Mouse (Mus musculus): ENCODE data around the gene Gpr152. TPM values are rescaled to one million over a fixed set of nuclear protein-coding genes. Genes with fewer than 3 reads are reported as not detected.

Gpr152 gene
- total RNA-seq, 4 experiments from 2014 or later: not detected

DNA sequence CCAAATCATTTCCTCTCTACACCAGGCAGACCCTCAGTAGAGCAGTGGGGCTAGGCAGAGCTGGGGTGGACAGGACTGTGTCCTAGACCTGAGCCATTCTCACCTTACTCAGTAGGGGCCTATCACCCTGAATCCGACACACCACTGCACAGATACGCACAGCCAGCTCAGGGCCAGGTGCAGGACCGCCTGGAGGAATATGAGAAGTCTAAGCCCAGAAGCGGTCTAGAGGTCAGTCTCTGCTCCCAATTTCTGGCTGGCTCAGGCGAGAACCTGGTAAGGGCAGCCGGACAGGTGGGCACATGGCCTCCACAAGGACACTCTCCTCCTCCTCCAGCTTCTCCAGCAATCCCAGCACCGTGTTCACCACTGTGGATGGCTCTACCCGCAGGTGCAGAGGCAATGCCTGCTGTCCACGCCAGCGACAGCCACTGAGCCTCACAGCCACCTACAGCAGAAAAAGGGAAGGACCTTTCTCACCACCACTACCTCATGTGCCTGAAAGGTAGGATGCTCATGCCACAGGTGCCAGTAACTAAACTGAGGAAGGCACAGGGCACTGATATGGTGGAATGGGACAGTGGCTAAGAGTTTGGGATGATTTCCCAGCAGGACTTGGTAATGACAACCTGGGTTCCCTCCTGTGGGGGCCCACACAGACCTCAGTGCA is 31.3 kb downstream of the Gpr152 start:
- DNase-seq (ENCODE audit: low spot score in 2 of 2): peak in 1 of 2 experiments; percentile 46

- peak; percentile 48 to 67 for DNase-seq (ENCODE audit: low spot score in 2 of 2)
Measured at GRCm38 (mm10) chr19:4171393-4172290, 32.1 kb downstream of the Gpr152 start.

- no peak for DNase-seq (ENCODE audit: low spot score in 2 of 2)
Measured at GRCm38 (mm10) chr19:4172925-4173324, 33.3 kb downstream of the Gpr152 start.

DNA sequence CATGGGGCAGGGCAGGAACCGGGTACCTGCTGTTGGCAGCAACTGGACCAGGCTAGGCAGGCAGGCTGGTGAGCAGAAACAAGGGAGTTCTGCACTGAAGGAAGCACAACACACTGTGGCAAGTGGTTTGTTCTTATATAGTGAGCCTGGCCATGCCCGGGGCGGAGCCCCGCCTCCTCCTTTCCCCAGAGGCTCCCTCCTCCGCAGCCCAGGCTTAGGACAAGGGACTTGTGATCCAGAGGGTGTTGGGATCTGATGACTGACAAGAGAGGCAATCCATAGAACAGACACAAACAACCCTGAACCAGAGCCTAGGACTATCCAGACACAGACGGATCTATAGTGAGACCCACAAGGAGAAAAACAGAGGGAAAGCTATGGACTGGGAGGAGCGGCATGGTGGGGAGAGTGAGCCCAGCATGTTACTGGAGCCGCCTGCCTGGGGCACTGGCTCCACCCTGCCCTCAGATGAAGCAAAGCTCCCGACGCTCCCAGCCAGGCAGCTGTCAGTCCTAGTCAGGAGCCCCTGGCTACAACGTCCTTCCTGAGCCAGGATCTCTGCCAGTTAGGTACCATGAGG is 35.9 kb downstream of the Gpr152 start, which contains the start of gene Carns1:
Carns1 (minus strand) TSS at position 112 of the 580 bp plus-strand sequence.
- peak; percentile 53 to 65 for DNase-seq (ENCODE audit: low spot score in 2 of 2)

DNA sequence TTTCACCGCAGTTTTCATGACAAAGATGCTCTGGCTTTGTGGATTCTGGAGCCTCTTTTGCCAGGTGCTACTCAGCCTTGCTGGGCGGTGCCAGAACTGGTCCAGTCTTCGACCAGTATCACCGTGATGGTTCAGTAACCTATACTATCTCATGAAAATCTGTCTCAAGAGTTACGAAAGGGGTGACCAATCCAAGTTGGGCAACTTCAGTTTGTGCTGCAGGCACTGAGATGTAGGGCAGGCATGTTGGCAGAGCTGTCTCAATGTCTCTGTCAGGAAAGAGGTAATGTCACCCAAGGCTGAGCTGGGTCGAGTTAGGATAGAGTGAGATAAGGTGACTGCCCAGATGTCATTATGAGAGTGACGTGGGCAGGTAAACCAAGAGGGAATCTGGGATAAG is 40.8 kb downstream of the Gpr152 start:
- no peak for DNase-seq (ENCODE audit: low spot score in 2 of 2)

GRCm38 (mm10) chr19:4181892-4182291 is 42.3 kb downstream of the Gpr152 start:
- DNase-seq (ENCODE audit: low spot score in 2 of 2): no peak

DNA sequence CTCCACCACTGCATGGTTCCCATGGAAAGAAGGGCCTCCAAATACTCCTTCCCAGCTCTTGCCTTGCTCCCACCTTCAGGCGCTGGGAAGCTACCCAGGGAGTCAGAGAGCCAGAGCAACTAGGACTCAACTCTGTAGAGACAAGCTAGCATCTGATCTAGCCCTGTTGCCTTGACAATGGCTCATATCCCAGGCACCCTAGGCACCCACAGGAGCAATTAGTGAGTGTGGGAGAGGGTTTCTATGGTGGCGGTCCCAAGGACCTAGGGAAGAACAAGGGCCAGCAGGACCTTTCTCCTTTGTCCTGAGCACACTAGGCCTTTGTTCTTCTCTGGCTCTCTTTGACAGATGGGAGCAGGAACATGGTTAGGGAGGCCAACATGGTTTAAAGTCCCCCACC is 44.1 kb downstream of the Gpr152 start:
- no peak for DNase-seq (ENCODE audit: low spot score in 2 of 2)

- DNase-seq (ENCODE audit: low spot score in 2 of 2): no peak
Measured at GRCm38 (mm10) chr19:4184976-4185975, 45.7 kb downstream of the Gpr152 start.

DNA sequence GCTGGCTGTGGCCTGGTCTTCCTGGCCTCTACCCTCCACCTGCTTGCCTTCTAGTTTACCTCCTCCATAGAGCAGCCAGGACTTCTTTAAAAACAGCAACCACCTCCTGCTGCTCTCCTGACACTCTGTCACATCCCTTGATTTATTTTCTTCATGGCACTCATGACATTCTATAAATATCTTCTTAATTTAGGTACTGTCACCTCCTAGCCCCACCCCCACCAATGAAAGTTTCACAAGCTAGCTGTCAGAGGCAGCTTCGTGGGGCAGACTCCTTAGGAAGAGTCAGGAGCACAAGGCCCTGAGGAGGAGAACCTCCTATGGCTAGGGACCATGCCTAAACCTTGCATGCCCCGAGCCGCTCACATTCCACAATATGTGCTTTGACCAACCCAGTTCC is 47.7 kb downstream of the Gpr152 start:
- peak; percentile 41 to 49 for DNase-seq (ENCODE audit: low spot score in 2 of 2)

DNA sequence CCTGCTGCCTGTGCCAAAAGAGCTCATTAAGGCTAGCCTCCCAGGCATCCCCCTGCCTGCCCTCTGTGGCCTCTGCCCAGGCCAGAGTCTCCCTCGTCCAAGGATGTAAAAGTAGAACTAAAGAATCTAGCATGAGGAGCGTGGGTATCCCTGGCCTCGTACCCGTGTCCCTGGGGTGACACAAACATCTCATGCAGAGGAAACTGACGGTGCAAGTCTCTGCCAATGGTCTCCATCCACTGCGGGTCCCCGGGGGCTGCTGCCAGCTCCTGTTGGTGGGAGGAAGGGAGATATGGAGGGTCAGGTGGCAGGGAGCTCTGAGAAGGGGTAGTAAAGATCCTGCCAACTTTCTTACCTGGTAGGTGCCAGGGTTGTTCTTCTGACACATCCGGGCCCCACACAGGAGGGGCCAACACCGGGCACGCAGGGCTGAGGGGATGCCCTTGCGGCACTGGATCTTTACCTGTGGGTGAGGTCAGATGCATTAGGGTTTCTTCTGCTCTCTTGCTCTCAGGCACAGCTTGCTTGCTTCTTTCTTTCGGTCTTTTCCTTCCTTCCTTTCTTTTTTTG is 49.5 kb downstream of the Gpr152 start:
- DNase-seq (ENCODE audit: low spot score in 2 of 2): no peak

DNA sequence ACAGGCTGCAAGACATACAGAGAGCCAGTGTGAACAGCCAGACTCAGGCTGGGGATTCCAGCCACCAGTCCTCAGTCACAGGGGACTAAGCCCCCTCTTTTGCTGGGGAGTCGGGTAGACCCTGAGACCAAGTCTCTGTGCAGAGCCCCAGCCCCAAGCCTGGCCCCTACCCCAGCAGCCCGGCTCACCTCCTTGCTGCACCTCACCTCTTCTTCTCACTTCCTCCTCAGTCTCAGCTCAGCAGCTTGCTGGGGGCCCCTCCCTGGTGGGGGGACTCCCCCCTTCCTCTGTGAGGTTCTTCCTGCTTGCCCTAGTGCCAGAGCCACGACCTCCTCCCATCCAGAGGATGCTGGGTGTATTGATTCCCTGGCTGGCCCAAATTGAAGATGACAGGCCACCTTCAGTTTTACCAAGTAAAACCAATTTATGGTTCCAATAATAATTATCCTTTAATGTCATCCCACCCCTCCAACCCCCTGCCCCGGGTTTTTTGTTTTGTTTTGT is 51.3 kb downstream of the Gpr152 start, which contains the start of gene Tbc1d10c:
Tbc1d10c (minus strand) TSS at position 454 of the 504 bp plus-strand sequence.
- DNase-seq (ENCODE audit: low spot score in 2 of 2): no peak

DNA sequence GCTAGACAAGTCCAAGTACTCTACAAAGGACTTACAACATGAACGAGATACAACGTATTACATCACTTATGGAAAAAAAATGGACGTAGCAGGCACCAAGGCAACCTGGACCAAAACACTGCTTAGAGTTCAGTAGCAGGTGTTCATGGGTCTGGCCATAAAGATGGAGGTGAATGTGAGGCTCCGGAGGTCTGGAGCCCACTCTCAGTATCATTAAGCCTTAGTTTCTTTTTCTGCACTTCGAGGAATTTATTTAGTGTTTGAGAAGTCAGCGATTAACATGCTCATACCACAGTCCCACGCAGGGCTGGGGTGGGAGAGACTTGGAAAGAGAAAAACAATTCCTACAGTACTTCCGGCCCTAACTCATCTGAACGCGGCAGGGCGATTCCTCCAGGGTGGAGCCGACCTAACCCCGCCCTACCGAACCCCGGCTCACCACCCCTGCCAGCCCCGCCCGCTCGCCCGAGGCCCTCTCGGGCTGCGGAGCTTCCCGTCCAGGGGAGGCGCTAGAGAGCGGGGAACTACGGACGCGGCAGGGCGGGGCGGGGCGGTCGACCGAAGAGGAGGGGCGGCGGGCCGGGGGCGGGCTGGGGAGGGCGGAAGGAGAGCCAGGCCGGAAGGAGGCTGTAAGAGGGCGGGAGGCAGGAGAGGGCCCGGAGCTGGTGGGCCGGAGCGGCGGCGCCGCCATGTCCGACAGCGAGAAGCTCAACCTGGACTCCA is 52.1 kb downstream of the Gpr152 start, which contains the start of gene Ppp1ca:
Ppp1ca (plus strand) TSS at position 538 of the 723 bp plus-strand sequence.
- peak; percentile 86 to 92 for DNase-seq (ENCODE audit: low spot score in 2 of 2)

DNA sequence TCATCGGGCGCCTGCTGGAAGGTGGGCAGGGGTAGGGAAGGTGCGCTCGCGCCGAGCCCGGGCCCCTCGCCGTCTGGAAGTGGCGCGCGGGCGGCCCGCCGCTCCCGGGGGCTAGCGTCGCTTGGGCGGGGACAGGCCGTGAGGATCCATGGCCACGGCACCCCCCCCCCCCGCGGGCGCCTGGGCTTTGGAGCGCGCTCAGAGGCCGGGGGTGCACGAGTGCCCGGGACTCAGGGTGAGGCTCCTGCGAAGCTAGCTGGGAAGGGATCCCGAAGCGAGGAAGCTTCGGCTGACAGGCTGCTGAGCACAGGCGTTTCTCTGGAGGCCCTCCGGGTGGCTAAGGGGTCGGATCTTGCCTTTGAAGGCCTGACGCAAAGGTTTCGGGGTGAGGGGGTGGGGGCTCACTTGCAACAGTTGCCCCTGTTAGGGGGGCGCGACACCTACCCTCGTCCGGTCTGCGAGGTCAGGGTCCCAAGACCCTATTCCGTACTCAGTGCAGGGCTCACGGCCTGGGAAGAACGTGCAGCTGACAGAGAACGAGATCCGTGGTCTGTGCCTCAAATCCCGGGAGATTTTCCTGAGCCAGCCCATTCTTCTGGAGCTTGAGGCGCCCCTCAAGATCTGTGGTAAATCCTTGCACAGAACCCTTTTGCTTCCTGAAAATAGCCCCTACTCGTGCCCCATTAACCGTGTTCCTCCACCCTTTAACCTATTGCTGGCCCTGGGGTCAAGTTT is 52.8 kb downstream of the Gpr152 start:
- no peak for DNase-seq (ENCODE audit: low spot score in 2 of 2)

GRCm38 (mm10) chr19:4193129-4193528 is 53.5 kb downstream of the Gpr152 start:
- DNase-seq (ENCODE audit: low spot score in 2 of 2): no peak

- DNase-seq (ENCODE audit: low spot score in 2 of 2): no peak
Measured at GRCm38 (mm10) chr19:4194021-4194724, 54.6 kb downstream of the Gpr152 start.

DNA sequence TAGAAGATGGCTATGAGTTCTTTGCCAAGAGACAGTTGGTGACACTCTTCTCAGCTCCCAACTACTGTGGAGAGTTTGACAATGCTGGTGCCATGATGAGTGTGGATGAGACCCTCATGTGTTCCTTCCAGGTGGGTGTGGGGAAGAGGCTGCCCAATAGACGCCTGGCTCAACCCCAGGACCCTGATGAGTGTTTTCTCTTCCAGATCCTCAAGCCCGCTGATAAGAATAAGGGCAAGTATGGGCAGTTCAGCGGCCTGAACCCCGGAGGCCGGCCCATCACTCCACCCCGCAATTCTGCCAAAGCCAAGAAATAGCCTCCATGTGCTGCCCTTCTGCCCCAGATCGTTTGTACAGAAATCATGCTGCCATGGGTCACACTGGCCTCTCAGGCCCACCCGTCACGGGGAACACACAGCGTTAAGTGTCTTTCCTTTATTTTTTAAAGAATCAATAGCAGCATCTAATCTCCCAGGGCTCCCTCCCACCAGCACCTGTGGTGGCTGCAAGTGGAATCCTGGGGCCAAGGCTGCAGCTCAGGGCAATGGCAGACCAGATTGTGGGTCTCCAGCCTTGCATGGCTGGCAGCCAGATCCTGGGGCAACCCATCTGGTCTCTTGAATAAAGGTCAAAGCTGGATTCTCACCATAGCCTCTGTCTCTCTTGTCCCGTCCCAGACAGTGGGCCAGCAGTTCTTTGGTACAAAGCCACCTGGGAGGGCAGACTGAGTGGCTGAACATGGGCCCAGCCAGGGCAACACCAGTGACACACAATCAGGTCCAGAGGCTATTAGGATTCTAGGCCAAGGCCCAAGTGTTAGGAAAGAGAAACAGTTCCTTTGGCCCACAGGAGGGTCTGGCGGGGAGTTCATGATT is 55.4 kb downstream of the Gpr152 start:
- DNase-seq (ENCODE audit: low spot score in 2 of 2): no peak

Measured in gastrocnemius, adult 8-10 months (tissue).